ENCODE assay signal across 8 mouse cellular contexts in genomic region chr14:16554643-16555459, GRCm38 (mm10).
DNase-seq lines count a peak whose midpoint lies in the region; ATAC-seq and TF ChIP-seq lines count a peak whose summit lies in the region.

No protein-coding gene starts in this region.

- peaks cover 57% of the 10 kb centered on the region for H3K4me1 ChIP-seq in limb, embryonic 13.5 days

- no peaks in the 10 kb centered on the region for H3K27me3 ChIP-seq in Patski
- H3K27me3 ChIP-seq in limb, embryonic 13.5 days, result 0 out of 2 replicates have a peak, but pooled peaks cover 3% of the 10 kb centered on the region

- no peak overlapping the region for H3K4me3 ChIP-seq in limb, embryonic 13.5 days

- no peak for TF ChIP-seq CTCF in Patski (IDR thresholded peaks at IDR 0.05)

- in situ Hi-C loops in Patski (cut with MboI; ENCODE audit: low pct_unique_long_range_greater_than_20kb), result no loop called here

- H3K9ac ChIP-seq in limb, embryonic 13.5 days, result no peak overlapping the region; the same call in 1 of the 2 replicates

- DNase-seq in Patski (ENCODE audit: low read depth, low spot score), result no peak
- DNase-seq in embryo, embryonic 11 days, result peak; percentile 77
- DNase-seq in cerebellum, postnatal 10 days, result no peak
- no peak for DNase-seq in ovary, adult 18-20 months (ENCODE audit: low spot score)
- DNase-seq in right cerebral cortex, postnatal 25 days, result no peak
- DNase-seq in layer of hippocampus, adult 9-10 months (ENCODE audit: low spot score), result no peak

- no peaks in the 10 kb centered on the region for H3K36me3 ChIP-seq in limb, embryonic 13.5 days

- H3K27ac ChIP-seq in limb, embryonic 13.5 days, result peak overlapping the region; percentile 85

- H3K4me2 ChIP-seq in limb, embryonic 13.5 days (replicated peaks), result peak overlapping the region; percentile 39

- CTCF ChIA-PET in Patski (lab: Charles Lee), result interaction anchor here (1.0 to 2.1 kb wide), 5 partner anchors 11 to 121 kb away, joined by 4 to 10 read pairs (median 6); no protein-coding TSS in a partner anchor

- H3K9me3 ChIP-seq in limb, embryonic 13.5 days, result no peaks in the 10 kb centered on the region

- ATAC-seq in Patski, result peak; percentile 82
- ATAC-seq in hematopoietic stem cell, adult 5-6 weeks (replicated peaks in 1 of 2; ENCODE audit: insufficient read depth in 1 of 2, low FRiP score in 2 of 2, low TSS enrichment in 1 of 2, low read depth in 1 of 2, poor library complexity in 2 of 2, severe bottlenecking in 2 of 2), result peak; percentile 83
- peak; percentile 88 for ATAC-seq in limb, embryonic 13.5 days (ENCODE audit: low FRiP score, low read depth)

- POLR2A ChIA-PET in Patski (lab: Charles Lee), result no interaction called here

- 4% methylated on average over 12 of the region's 12 CpGs for WGBS in limb, embryonic 13.5 days
